Mouse (Mus musculus) E14TG2a.4 (cell line): ENCODE data around the gene Atraid.

ENCODE experiments used
- CTCF ChIP-seq: conservative IDR thresholded peaks from 2 replicates; pipeline ENCODE4 v1.5.1; 2014; ENCODE audit warnings: low read length
- NANOG ChIP-seq: IDR thresholded peaks from 2 replicates; pipeline ENCODE4 v1.6.1; 2014; ENCODE audit warnings: borderline replicate concordance, low read length, mixed read lengths
- POU5F1 ChIP-seq: IDR thresholded peaks from 2 replicates; pipeline ENCODE4 v1.6.1; 2014; ENCODE audit warnings: low read length, borderline replicate concordance

- TF ChIP-seq CTCF (no peak), POU5F1 (no peak), NANOG (no peak)
These were observed 1.7 kb upstream of the Atraid start for GRCm38 (mm10) chr5:31046416-31046815.
